29 mouse cellular contexts compared by ENCODE assay signal in the genomic region with DNA sequence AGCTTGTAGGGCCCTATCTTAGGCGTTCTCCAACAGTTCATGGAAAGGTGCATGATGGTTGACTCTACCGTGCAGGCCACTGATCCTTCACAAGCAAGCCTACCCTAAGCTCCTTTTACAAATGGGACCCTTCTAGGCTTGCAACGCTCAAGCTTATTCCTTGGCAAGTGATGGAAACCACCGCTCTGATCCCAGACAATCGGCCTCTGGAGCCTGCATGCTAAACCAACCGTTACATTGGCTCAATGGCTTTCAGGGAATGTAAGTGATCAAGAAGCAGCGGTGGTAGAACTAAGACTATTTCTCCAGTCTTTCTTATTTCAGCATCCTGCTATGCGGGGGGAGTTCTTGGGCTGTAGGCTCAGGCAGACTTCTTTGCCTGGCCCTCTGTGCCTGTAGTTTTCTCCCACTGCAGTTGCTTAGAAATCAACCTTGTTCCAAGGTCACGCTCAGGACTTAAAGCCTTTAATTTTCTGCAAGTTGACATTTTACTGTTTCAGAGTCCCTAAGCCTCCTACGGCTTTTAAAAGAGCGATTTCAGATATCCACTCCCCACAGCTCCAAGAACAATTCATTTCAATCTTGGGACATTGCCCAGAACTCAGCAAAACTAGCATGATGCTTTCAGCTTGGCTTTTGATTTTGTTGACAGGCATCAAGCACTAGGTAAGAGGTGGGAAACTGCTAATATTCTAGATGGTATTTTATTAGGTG. TPM values are rescaled to one million over a fixed set of nuclear protein-coding genes. Genes with fewer than 3 reads are reported as not detected.
A peak's percentile ranks its signal among the peaks of the same experiment; 100 is the strongest.
DNase-seq lines count a peak whose midpoint lies in the region; ATAC-seq lines count a peak whose summit lies in the region.
"Had no signal": no experiment of that assay in that cellular context is flagged by ENCODE, and none has a peak within 500 bp of the region (broad histone marks: within the 10 kb centered on the region; RNA-seq: fewer than 3 reads in every experiment).

No protein-coding gene starts in this region.

- 74% methylated on average over 11 of the region's 11 CpGs for WGBS in limb, embryonic 13.5 days
- 94% methylated on average over 11 of the region's 11 CpGs for WGBS in limb, embryonic 10.5 days

- no peaks in the 10 kb centered on the region for H3K9me3 ChIP-seq in limb, embryonic 13.5 days
- H3K9me3 ChIP-seq in limb, embryonic 10.5 days (replicated peaks): no peaks in the 10 kb centered on the region
- H3K9me3 ChIP-seq: embryonic facial prominence, embryonic 10.5 days; embryonic facial prominence, embryonic 15.5 days; forebrain, embryonic 13.5 days; limb, embryonic 12.5 days; liver, embryonic 12.5 days; neural tube, embryonic 15.5 days; stomach, embryonic 15.5 days had no signal

- no peak overlapping the region for H3K4me2 ChIP-seq in limb, embryonic 13.5 days (replicated peaks)
- H3K4me2 ChIP-seq: embryonic facial prominence, embryonic 15.5 days; forebrain, embryonic 13.5 days; heart, embryonic 12.5 days; limb, embryonic 12.5 days; liver, embryonic 12.5 days; neural tube, embryonic 15.5 days; stomach, embryonic 15.5 days had no signal

- 0 out of 2 replicates have a peak, but pooled peaks cover 3% of the 10 kb centered on the region for H3K4me1 ChIP-seq in limb, embryonic 13.5 days
- no peaks in the 10 kb centered on the region for H3K4me1 ChIP-seq in limb, embryonic 10.5 days
- H3K4me1 ChIP-seq: embryonic facial prominence, embryonic 10.5 days; embryonic facial prominence, embryonic 15.5 days; forebrain, embryonic 13.5 days; limb, embryonic 12.5 days; liver, embryonic 12.5 days; neural tube, embryonic 15.5 days; stomach, embryonic 15.5 days had no signal

- peak; percentile 59; the same call in 1 of the 2 replicates for ATAC-seq in limb, embryonic 13.5 days (ENCODE audit: low FRiP score, low read depth)
- ATAC-seq in granulocyte monocyte progenitor cell, adult 5-6 weeks (replicated peaks; ENCODE audit: poor library complexity, severe bottlenecking): no peak
- ATAC-seq: forebrain, embryonic 13.5 days; intestine, postnatal 0 days; liver, embryonic 12.5 days; liver, postnatal 0 days; lung, postnatal 0 days had no signal

- H3K27me3 ChIP-seq in limb, embryonic 13.5 days: no peaks in the 10 kb centered on the region
- no peaks in the 10 kb centered on the region for H3K27me3 ChIP-seq in limb, embryonic 10.5 days (ENCODE audit: low read depth, poor library complexity, severe bottlenecking)
- H3K27me3 ChIP-seq: embryonic facial prominence, embryonic 15.5 days; forebrain, embryonic 13.5 days; heart, embryonic 12.5 days; limb, embryonic 12.5 days; liver, embryonic 12.5 days; neural tube, embryonic 15.5 days; stomach, embryonic 15.5 days had no signal

- DNase-seq in heart, adult 11 months: peak; percentile 78
- DNase-seq in heart, adult 18-20 months: no peak
- no peak for DNase-seq in limb, embryonic 10.5 days (ENCODE audit: low spot score)
- DNase-seq in testis, postnatal 14 days (ENCODE audit: low spot score): peak; percentile 52
- DNase-seq in testis, postnatal 10 days (ENCODE audit: low spot score): no peak
- DNase-seq: B cell, adult 2 months; cerebellum, adult 8-10 months; cerebellum, postnatal 25 days; gastrocnemius, postnatal 14 days; heart, adult 2 months; heart, postnatal 4 days; kidney, adult 9 months; kidney, postnatal 14 days; liver, postnatal 0 days; right cerebral cortex, postnatal 25 days; thymus, adult 18-20 months; thymus, postnatal 25 days had no signal

- H3K36me3 ChIP-seq in limb, embryonic 13.5 days: no peaks in the 10 kb centered on the region
- no peaks in the 10 kb centered on the region for H3K36me3 ChIP-seq in limb, embryonic 10.5 days
- H3K36me3 ChIP-seq: embryonic facial prominence, embryonic 10.5 days; embryonic facial prominence, embryonic 15.5 days; heart, embryonic 12.5 days; limb, embryonic 12.5 days; liver, embryonic 12.5 days; neural tube, embryonic 15.5 days; stomach, embryonic 15.5 days had no signal

- no peak overlapping the region for H3K9ac ChIP-seq in limb, embryonic 13.5 days
- H3K9ac ChIP-seq: embryonic facial prominence, embryonic 15.5 days; forebrain, embryonic 13.5 days; heart, embryonic 12.5 days; limb, embryonic 12.5 days; liver, embryonic 12.5 days; liver, postnatal 0 days; neural tube, embryonic 15.5 days; stomach, embryonic 15.5 days had no signal

- H3K4me3 ChIP-seq in limb, embryonic 13.5 days: no peak overlapping the region
- no peak overlapping the region for H3K4me3 ChIP-seq in limb, embryonic 10.5 days
- H3K4me3 ChIP-seq: embryonic facial prominence, embryonic 10.5 days; embryonic facial prominence, embryonic 15.5 days; forebrain, embryonic 13.5 days; heart, adult 2 months; heart, embryonic 12.5 days; limb, embryonic 12.5 days; liver, embryonic 12.5 days; neural tube, embryonic 15.5 days; stomach, embryonic 15.5 days had no signal

- no peak overlapping the region for H3K27ac ChIP-seq in limb, embryonic 13.5 days
- no peak overlapping the region for H3K27ac ChIP-seq in limb, embryonic 10.5 days
- H3K27ac ChIP-seq: embryonic facial prominence, embryonic 10.5 days; embryonic facial prominence, embryonic 15.5 days; forebrain, embryonic 13.5 days; heart, adult 2 months; limb, embryonic 12.5 days; liver, embryonic 12.5 days; neural tube, embryonic 15.5 days; stomach, embryonic 15.5 days had no signal

RNA-seq across cellular contexts. Expression of a gene that starts 29.7 kb away (rescaled TPM):
- under 1 TPM; 0.50 to 0.59 TPM for total RNA-seq in heart, adult 18-20 months (2021)
- 5.1 and 5.2 TPM in 2 replicates for polyA plus RNA-seq in limb, embryonic 13.5 days (2015; fragmentation: Nextera tagmentation; extraction: Ambion mirVana)
- polyA plus RNA-seq in limb, embryonic 10.5 days (2016; fragmentation: Nextera tagmentation; extraction: Ambion mirVana): 2.0 and 2.8 TPM in 2 replicates
- total RNA-seq in granulocyte monocyte progenitor cell, adult 5-6 weeks (2014; fragmentation: Nextera tagmentation): not detected in 2 replicates
- total RNA-seq in granulocyte monocyte progenitor cell, adult 5-6 weeks (2017): not detected in 2 replicates

Comparison
In these comparisons a context has a peak if more than half of its experiments do, and no peak if none do; other contexts are left out.
1. DNase-seq: peak in heart, adult 11 months (single experiment) and testis, postnatal 14 days (single experiment); none in heart, adult 18-20 months (0 of 2), limb, embryonic 10.5 days (single experiment) and testis, postnatal 10 days (single experiment).